Mouse (Mus musculus) ES-E14 (cell line): Measurements from ENCODE around the gene Mxd3.

Experiments
- CHD2 ChIP-seq: IDR thresholded peaks from 2 replicates; pipeline ENCODE4 v1.6.1; 2014; ENCODE audit warnings: mild to moderate bottlenecking, low read depth, low read length, inconsistent platforms
- ZC3H11A ChIP-seq: IDR thresholded peaks from 2 replicates; pipeline ENCODE4 v1.6.1; 2012; ENCODE audit warnings: low read depth, mild to moderate bottlenecking, inconsistent platforms, low read length, borderline replicate concordance

DNA sequence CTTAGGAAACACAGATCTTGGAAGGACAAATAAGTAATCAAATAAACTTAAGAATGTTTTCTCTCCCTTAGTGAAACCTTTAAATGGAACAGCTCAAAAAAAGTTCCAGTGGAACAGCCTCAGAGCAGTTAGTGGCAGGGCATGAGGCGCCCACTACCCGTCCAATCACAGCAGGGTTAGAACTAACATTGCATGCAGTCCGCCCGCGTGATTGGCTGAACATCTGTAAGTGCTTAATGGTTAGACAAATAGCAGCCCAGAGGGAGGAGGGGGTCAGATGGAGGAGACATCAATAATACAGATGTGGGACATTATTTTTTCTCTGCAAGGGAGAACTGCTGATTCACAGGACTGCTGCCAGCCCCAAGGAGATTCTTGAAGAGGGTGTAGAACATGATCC, 52.4 kb downstream of the Mxd3 start:
- TF ChIP-seq CHD2 = no peak
- TF ChIP-seq ZC3H11A = no peak
